Mouse (Mus musculus) erythroblast, embryonic 14.5 days (primary cell): Measurements from ENCODE around the gene St6galnac3.

Experiments used
- GATA1 ChIP-seq: IDR thresholded peaks from 2 replicates; pipeline ENCODE4 v1.6.1; 2012; ENCODE audit warnings: low read length, inconsistent platforms, mixed read lengths
- TAL1 ChIP-seq: IDR thresholded peaks from 3 replicates; pipeline ENCODE4 v1.6.1; 2012; ENCODE audit warnings: low read length, inconsistent platforms, mixed read lengths

DNA sequence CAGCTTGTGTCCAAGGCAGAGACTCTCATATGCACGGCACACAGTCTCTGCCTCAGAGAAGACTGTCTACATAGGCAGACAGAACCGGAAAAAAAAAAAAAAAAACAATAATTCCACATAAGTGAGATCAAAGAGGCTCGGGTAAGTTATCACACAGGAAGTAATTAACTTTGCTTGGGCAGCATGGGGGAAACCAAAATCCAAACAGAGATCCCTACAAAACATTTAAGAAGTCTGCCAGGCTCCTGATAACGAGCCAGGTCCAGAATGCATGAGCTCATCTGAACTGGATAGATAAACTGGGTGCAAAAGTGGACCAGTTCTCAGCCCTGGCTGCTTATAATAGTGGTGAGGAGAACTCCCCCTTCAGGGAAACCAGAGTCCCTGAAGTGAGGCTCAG, 484.6 kb downstream of the St6galnac3 start:
- TF ChIP-seq TAL1 (no peak), GATA1 (no peak)
